In genomic region chr8:128675848-128676629, GRCm38 (mm10) we compare ENCODE assay signal across 25 mouse cellular contexts.
"Had no signal": no experiment of that assay in that cellular context is flagged by ENCODE, and none has a peak within 500 bp of the region (broad histone marks: within the 10 kb centered on the region; RNA-seq: fewer than 3 reads in every experiment).

No protein-coding gene starts in this region.

- ATAC-seq: hindbrain, embryonic 16.5 days; inflammation-experienced regulatory T-cells, adult 6 months; liver, embryonic 12.5 days had no signal

- H3K4me3 ChIP-seq: gastrocnemius, adult 2 months; heart, embryonic 10.5 days; heart, embryonic 12.5 days; hindbrain, embryonic 10.5 days; hindbrain, embryonic 12.5 days; layer of hippocampus, adult 2 months; left cerebral cortex, adult 2 months; limb, embryonic 13.5 days; limb, embryonic 15.5 days; liver, embryonic 12.5 days had no signal

- H3K4me2 ChIP-seq: heart, embryonic 12.5 days; hindbrain, embryonic 12.5 days; hindbrain, embryonic 14.5 days; limb, embryonic 13.5 days; limb, embryonic 15.5 days; liver, embryonic 12.5 days had no signal

- DNase-seq: gastrocnemius, adult 2 months; gastrocnemius, postnatal 10 days; gastrocnemius, postnatal 25 days; heart, adult 18-20 months; heart, postnatal 10 days; heart, postnatal 4 days; kidney, adult 11 months; kidney, adult 2 months; kidney, adult 9 months; kidney, postnatal 14 days; kidney, postnatal 36 days; left cerebral cortex, postnatal 4 days had no signal

- H3K36me3 ChIP-seq: heart, embryonic 10.5 days; heart, embryonic 12.5 days; hindbrain, embryonic 10.5 days; hindbrain, embryonic 12.5 days; limb, embryonic 13.5 days; limb, embryonic 15.5 days; liver, embryonic 12.5 days had no signal

- H3K27me3 ChIP-seq: heart, embryonic 12.5 days; hindbrain, embryonic 12.5 days; limb, embryonic 13.5 days; limb, embryonic 15.5 days; liver, embryonic 12.5 days had no signal

- H3K9ac ChIP-seq: heart, embryonic 12.5 days; hindbrain, embryonic 12.5 days; hindbrain, embryonic 14.5 days; limb, embryonic 13.5 days; limb, embryonic 15.5 days; liver, embryonic 12.5 days; liver, embryonic 14.5 days had no signal

- H3K9me3 ChIP-seq: heart, embryonic 10.5 days; hindbrain, embryonic 10.5 days; hindbrain, embryonic 12.5 days; limb, embryonic 13.5 days; limb, embryonic 15.5 days had no signal

- H3K4me1 ChIP-seq: hindbrain, embryonic 10.5 days; hindbrain, embryonic 12.5 days had no signal

- H3K27ac ChIP-seq: gastrocnemius, adult 2 months; heart, embryonic 10.5 days; hindbrain, embryonic 10.5 days; hindbrain, embryonic 12.5 days; hindbrain, embryonic 14.5 days; layer of hippocampus, adult 2 months; left cerebral cortex, adult 2 months; limb, embryonic 13.5 days; limb, embryonic 15.5 days; liver, embryonic 12.5 days; liver, embryonic 14.5 days had no signal
